Comparison of ENCODE assay signal across 24 mouse cellular contexts in the genomic region with DNA sequence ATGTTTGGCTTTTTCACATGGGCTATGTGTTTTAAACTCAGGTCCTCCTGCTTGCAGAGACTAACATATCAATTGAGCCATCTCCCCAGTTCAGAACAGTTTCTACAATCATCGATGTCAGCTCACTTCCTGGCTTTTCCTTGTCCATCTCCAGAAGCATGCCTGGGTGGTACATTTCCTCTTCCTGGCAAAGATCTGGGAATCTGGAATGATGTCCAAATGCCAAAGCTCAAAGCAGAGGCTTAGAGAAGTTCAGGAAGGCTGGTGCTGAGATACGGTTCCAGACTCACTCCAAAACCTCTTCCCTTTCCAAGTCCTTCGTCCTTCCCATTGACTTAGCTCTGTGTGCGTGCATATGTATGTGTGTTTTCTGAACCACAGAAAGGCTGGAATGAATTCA. TPM values are rescaled to one million over a fixed set of nuclear protein-coding genes. Genes with fewer than 3 reads are reported as not detected.
DNase-seq lines count a peak whose midpoint lies in the region; ATAC-seq and TF ChIP-seq lines count a peak whose summit lies in the region.
"Had no signal": no experiment of that assay in that cellular context is flagged by ENCODE, and none has a peak within 500 bp of the region (broad histone marks: within the 10 kb centered on the region; RNA-seq: fewer than 3 reads in every experiment).

No protein-coding gene starts in this region.

- no peak for ATAC-seq in lung, postnatal 0 days
- ATAC-seq: activated CD4-positive, CD25-positive, alpha-beta regulatory T cell, adult 4 months; CD4-positive, CD25-positive, alpha-beta regulatory T cell, adult 4 months; forebrain, embryonic 13.5 days; forebrain, embryonic 15.5 days; Patski had no signal

- no peak for TF ChIP-seq CTCF in lung, postnatal 0 days (IDR thresholded peaks at IDR 0.05)

- peak; percentile 73 for DNase-seq in heart, adult 11 months
- no peak for DNase-seq in heart, postnatal 4 days
- peak; percentile 16 for DNase-seq in lung, postnatal 10 days
- DNase-seq in lung, postnatal 0 days (ENCODE audit: low spot score): no peak
- peak; percentile 56 for DNase-seq in lung, postnatal 25 days (ENCODE audit: low spot score)
- no peak for DNase-seq in hindbrain, embryonic 10.5 days (ENCODE audit: low spot score)
- DNase-seq: adrenal gland, adult 8-10 months; adrenal gland, postnatal 14 days; adrenal gland, postnatal 36 days; B cell, adult 2 months; cerebellum, adult 11-12 months; cerebellum, adult 2 months; cerebellum, adult 9-10 months; cerebellum, postnatal 10 days; cerebellum, postnatal 25 days had no signal

- 83% methylated on average over 4 of the region's 4 CpGs for WGBS in lung, postnatal 0 days
- WGBS in hindbrain, embryonic 10.5 days: 94% methylated on average over 4 of the region's 4 CpGs

- no peaks in the 10 kb centered on the region for H3K36me3 ChIP-seq in lung, postnatal 0 days (ENCODE audit: insufficient read depth, low read length)
- H3K36me3 ChIP-seq in hindbrain, embryonic 10.5 days: no peaks in the 10 kb centered on the region
- H3K36me3 ChIP-seq: embryonic facial prominence, embryonic 10.5 days; embryonic facial prominence, embryonic 12.5 days; forebrain, embryonic 15.5 days; G1E had no signal

- H3K27me3 ChIP-seq in lung, postnatal 0 days (replicated peaks; ENCODE audit: insufficient read depth, low read length): no peaks in the 10 kb centered on the region
- H3K27me3 ChIP-seq in hindbrain, embryonic 10.5 days (ENCODE audit: insufficient read depth, poor library complexity, severe bottlenecking): no peaks in the 10 kb centered on the region
- H3K27me3 ChIP-seq: CH12.LX; embryonic facial prominence, embryonic 12.5 days; forebrain, embryonic 13.5 days; forebrain, embryonic 15.5 days; Patski had no signal

- no peak overlapping the region for H3K4me3 ChIP-seq in lung, postnatal 0 days (ENCODE audit: low read depth, low read length)
- H3K4me3 ChIP-seq in hindbrain, embryonic 10.5 days: no peak overlapping the region
- H3K4me3 ChIP-seq: embryonic facial prominence, embryonic 10.5 days; embryonic facial prominence, embryonic 12.5 days; forebrain, embryonic 13.5 days; forebrain, embryonic 15.5 days had no signal

- no peak overlapping the region for H3K4me2 ChIP-seq in lung, postnatal 0 days (replicated peaks; ENCODE audit: low read depth, low read length)
- H3K4me2 ChIP-seq: embryonic facial prominence, embryonic 12.5 days; forebrain, embryonic 13.5 days; forebrain, embryonic 15.5 days had no signal

- no peak for TF ChIP-seq EP300 in lung, postnatal 0 days (IDR thresholded peaks at IDR 0.05)

- no peaks in the 10 kb centered on the region for H3K4me1 ChIP-seq in lung, postnatal 0 days (ENCODE audit: insufficient read depth, low read depth, low read length)
- H3K4me1 ChIP-seq in hindbrain, embryonic 10.5 days (replicated peaks): no peaks in the 10 kb centered on the region
- H3K4me1 ChIP-seq: embryonic facial prominence, embryonic 10.5 days; embryonic facial prominence, embryonic 12.5 days; forebrain, embryonic 13.5 days; forebrain, embryonic 15.5 days had no signal

- no peaks in the 10 kb centered on the region for H3K9me3 ChIP-seq in lung, postnatal 0 days (ENCODE audit: low read length)
- no peaks in the 10 kb centered on the region for H3K9me3 ChIP-seq in hindbrain, embryonic 10.5 days
- H3K9me3 ChIP-seq: embryonic facial prominence, embryonic 10.5 days; embryonic facial prominence, embryonic 12.5 days; forebrain, embryonic 13.5 days; forebrain, embryonic 15.5 days; G1E had no signal

- H3K9ac ChIP-seq in lung, postnatal 0 days (replicated peaks; ENCODE audit: low read depth): no peak overlapping the region
- H3K9ac ChIP-seq: embryonic facial prominence, embryonic 12.5 days; forebrain, embryonic 13.5 days; forebrain, embryonic 15.5 days had no signal

- H3K27ac ChIP-seq in lung, postnatal 0 days (ENCODE audit: low read length): no peak overlapping the region
- H3K27ac ChIP-seq in hindbrain, embryonic 10.5 days: no peak overlapping the region
- H3K27ac ChIP-seq: embryonic facial prominence, embryonic 10.5 days; embryonic facial prominence, embryonic 12.5 days; forebrain, embryonic 13.5 days; forebrain, embryonic 15.5 days had no signal

RNA-seq across cellular contexts. Expression of a gene that starts 59.8 kb away (rescaled TPM):
- 10 to 100 TPM; 20.8 to 21.5 TPM for total RNA-seq in heart, postnatal 4 days (2021)
- polyA plus RNA-seq in lung, postnatal 0 days (2015; fragmentation: Nextera tagmentation; extraction: Ambion mirVana): 2.6 and 4.8 TPM in 2 replicates
- 0.31 and 0.36 TPM in 2 replicates for polyA plus RNA-seq in hindbrain, embryonic 10.5 days (2016; fragmentation: Nextera tagmentation; extraction: Ambion mirVana)
- total RNA-seq: CH12.LX had no signal
- polyA plus RNA-seq: G1E had no signal

Comparison
In these comparisons a context has a peak if more than half of its experiments do, and no peak if none do; other contexts are left out.
1. DNase-seq: peak in heart, adult 11 months (single experiment), lung, postnatal 10 days (single experiment) and lung, postnatal 25 days (single experiment); none in heart, postnatal 4 days (single experiment), lung, postnatal 0 days (single experiment) and hindbrain, embryonic 10.5 days (single experiment).